Mouse (Mus musculus) spleen, adult 2 months (tissue): Measurements from ENCODE around the gene Cox17.

Experiments
- CTCF ChIP-seq: fragments of 200-500 bp; IDR thresholded peaks from 2 replicates; pipeline ENCODE4 v1.5.1; 2011; ENCODE audit warnings: mild to moderate bottlenecking, inconsistent platforms; ENCODE audit not compliant: insufficient read depth, insufficient read length, insufficient replicate concordance; ENCODE audit errors: extremely low read depth
- POLR2A ChIP-seq: fragments of 200-500 bp; IDR thresholded peaks from 2 replicates; pipeline ENCODE4 v1.6.1; 2011; ENCODE audit warnings: low read depth, low read length, inconsistent platforms

- no peak for TF ChIP-seq CTCF
- TF ChIP-seq POLR2A: no peak
These were observed 27.7 kb upstream of the Cox17 start for GRCm38 (mm10) chr16:38319087-38319486.
